Mouse (Mus musculus): ENCODE results near the gene Oprl1.

Oprl1 gene

GRCm38 (mm10) chr2:181714903-181715326 lies at the start of gene Oprl1:
Oprl1 (plus strand) TSS chr2:181715016.
- peak; percentile 68 for DNase-seq (ENCODE audit: low read depth, low spot score)

- no peak for DNase-seq (ENCODE audit: low read depth, low spot score)
Measured at GRCm38 (mm10) chr2:181670285-181670912, 44.4 kb upstream of the Oprl1 start.

GRCm38 (mm10) chr2:181670913-181671311 lies 43.9 kb upstream of the Oprl1 start:
- DNase-seq (ENCODE audit: low read depth, low spot score), result no peak

GRCm38 (mm10) chr2:181671326-181671725 lies 43.5 kb upstream of the Oprl1 start, which contains the start of gene Sox18:
Sox18 (minus strand) TSS chr2:181671640.
- DNase-seq (ENCODE audit: low read depth, low spot score), result no peak

GRCm38 (mm10) chr2:181671984-181672383 lies 42.8 kb upstream of the Oprl1 start:
- DNase-seq (ENCODE audit: low read depth, low spot score), result no peak

- no peak for DNase-seq (ENCODE audit: low read depth, low spot score)
Measured at GRCm38 (mm10) chr2:181673501-181673900, 41.3 kb upstream of the Oprl1 start.

- DNase-seq (ENCODE audit: low read depth, low spot score), result no peak
Measured at GRCm38 (mm10) chr2:181674934-181675333, 39.9 kb upstream of the Oprl1 start.

GRCm38 (mm10) chr2:181675454-181675853 lies 39.4 kb upstream of the Oprl1 start:
- no peak for DNase-seq (ENCODE audit: low read depth, low spot score)

GRCm38 (mm10) chr2:181676424-181676823 lies 38.4 kb upstream of the Oprl1 start:
- DNase-seq (ENCODE audit: low read depth, low spot score), result no peak

GRCm38 (mm10) chr2:181677096-181677754 lies 37.6 kb upstream of the Oprl1 start:
- no peak for DNase-seq (ENCODE audit: low read depth, low spot score)

GRCm38 (mm10) chr2:181677755-181678098 lies 37.1 kb upstream of the Oprl1 start:
- no peak for DNase-seq (ENCODE audit: low read depth, low spot score)

- DNase-seq (ENCODE audit: low read depth, low spot score), result peak; percentile 81
Measured at GRCm38 (mm10) chr2:181678780-181679179, 36.0 kb upstream of the Oprl1 start.

- DNase-seq (ENCODE audit: low read depth, low spot score), result no peak
Measured at GRCm38 (mm10) chr2:181679951-181680715, 34.7 kb upstream of the Oprl1 start, which contains the start of gene Tcea2. Tcea2 (plus strand) TSS chr2:181680310.

GRCm38 (mm10) chr2:181680716-181681117 lies 34.1 kb upstream of the Oprl1 start:
- DNase-seq (ENCODE audit: low read depth, low spot score), result no peak

GRCm38 (mm10) chr2:181681978-181682377 lies 32.8 kb upstream of the Oprl1 start:
- no peak for DNase-seq (ENCODE audit: low read depth, low spot score)

- no peak for DNase-seq (ENCODE audit: low read depth, low spot score)
Measured at GRCm38 (mm10) chr2:181683381-181683780, 31.4 kb upstream of the Oprl1 start.

- DNase-seq (ENCODE audit: low read depth, low spot score), result no peak
Measured at GRCm38 (mm10) chr2:181684713-181685112, 30.1 kb upstream of the Oprl1 start.

- no peak for DNase-seq (ENCODE audit: low read depth, low spot score)
Measured at GRCm38 (mm10) chr2:181685686-181686085, 29.1 kb upstream of the Oprl1 start.

GRCm38 (mm10) chr2:181687586-181687985 lies 27.2 kb upstream of the Oprl1 start:
- no peak for DNase-seq (ENCODE audit: low read depth, low spot score)

- no peak for DNase-seq (ENCODE audit: low read depth, low spot score)
Measured at GRCm38 (mm10) chr2:181689466-181690160, 25.2 kb upstream of the Oprl1 start.

GRCm38 (mm10) chr2:181691083-181691482 lies 23.7 kb upstream of the Oprl1 start:
- no peak for DNase-seq (ENCODE audit: low read depth, low spot score)

- DNase-seq (ENCODE audit: low read depth, low spot score), result no peak
Measured at GRCm38 (mm10) chr2:181691571-181691970, 23.2 kb upstream of the Oprl1 start.

Measured in telencephalon, adult 2 months (tissue).